Mouse (Mus musculus): ENCODE measurements at regions not wholly inside any gene's neighbourhood (a gene's known extent, or its start where the extent isn't known, plus 50 kb on each side); places are given as distances from the start of the nearest gene placed in this dataset.
A peak's percentile ranks its signal among the peaks of the same experiment; 100 is the strongest.

GRCm38 (mm10) chr14:71882871-71883270 is 608.8 kb downstream of the Gm9195 start:
- no peak for DNase-seq

GRCm38 (mm10) chr14:71845546-71845945 is 646.1 kb downstream of the Gm9195 start:
- DNase-seq: no peak

- no peak for DNase-seq
These were observed 682.7 kb downstream of the Gm9195 start for GRCm38 (mm10) chr14:71808863-71809487.

GRCm38 (mm10) chr14:71805624-71806023 is 686.0 kb downstream of the Gm9195 start:
- no peak for DNase-seq

- peak in 1 of 2 experiments; percentile 3 for DNase-seq
These were observed 691.8 kb downstream of the Gm9195 start for GRCm38 (mm10) chr14:71799861-71800260.

GRCm38 (mm10) chr14:71795713-71796112 is 695.9 kb downstream of the Gm9195 start:
- no peak for DNase-seq

GRCm38 (mm10) chr14:71776990-71777525 is 714.6 kb downstream of the Gm9195 start:
- no peak for DNase-seq

GRCm38 (mm10) chr14:71766856-71767255 is 724.8 kb downstream of the Gm9195 start:
- DNase-seq: no peak

GRCm38 (mm10) chr14:71728542-71728941 is 763.1 kb downstream of the Gm9195 start:
- no peak for DNase-seq

- peak in 1 of 2 experiments; percentile 7 for DNase-seq
These were observed 768.1 kb downstream of the Gm9195 start for GRCm38 (mm10) chr14:71723526-71723925.

- no peak for DNase-seq
These were observed 781.9 kb downstream of the Gm9195 start for GRCm38 (mm10) chr14:71709528-71710289.

GRCm38 (mm10) chr14:71692752-71693437 is 798.7 kb downstream of the Gm9195 start:
- no peak for DNase-seq

GRCm38 (mm10) chr14:71674564-71674963 is 817.1 kb downstream of the Gm9195 start:
- DNase-seq: peak in 1 of 2 experiments; percentile 22

GRCm38 (mm10) chr14:71673837-71674236 is 817.8 kb downstream of the Gm9195 start:
- peak; percentile 99 for DNase-seq

- peak in 1 of 2 experiments; percentile 50 for DNase-seq
These were observed 819.2 kb downstream of the Gm9195 start for GRCm38 (mm10) chr14:71672481-71672880.

GRCm38 (mm10) chr14:71671994-71672393 is 819.6 kb downstream of the Gm9195 start:
- DNase-seq: no peak

- peak; percentile 56 to 61 for DNase-seq
These were observed 821.2 kb downstream of the Gm9195 start for GRCm38 (mm10) chr14:71670435-71670834.

- DNase-seq: peak; percentile 36 to 56
These were observed 825.0 kb downstream of the Gm9195 start for GRCm38 (mm10) chr14:71666656-71667055.

GRCm38 (mm10) chr14:71660166-71660565 is 831.5 kb downstream of the Gm9195 start:
- no peak for DNase-seq

GRCm38 (mm10) chr14:71654785-71655627 is 836.6 kb downstream of the Gm9195 start:
- no peak for DNase-seq

GRCm38 (mm10) chr14:71642536-71642935 is 849.1 kb downstream of the Gm9195 start:
- no peak for DNase-seq

- DNase-seq: no peak
These were observed 852.6 kb downstream of the Gm9195 start for GRCm38 (mm10) chr14:71639083-71639482.

Data from cerebellum, postnatal 14 days (tissue).